Mouse (Mus musculus) G1E (cell line): ENCODE results near the gene Mia3. TPM values are rescaled to one million over a fixed set of nuclear protein-coding genes. Genes with fewer than 3 reads are reported as not detected.
"Not testable (repeated sequence)": the region's sequence is repeated elsewhere in the genome, so short reads cannot be mapped to it uniquely, and the experiment has no call there.

Experiments
- ATAC-seq: 2 replicates; pipeline ENCODE4 v1.8.0; 2016; ENCODE audit warnings: mild to moderate bottlenecking; ENCODE audit not compliant: insufficient number of reproducible peaks, poor library complexity, low FRiP score, severe bottlenecking; ENCODE audit errors: extremely low read depth
- DNase-seq: peaks from one replicate; pipeline ENCODE4 v3.0.0; 2012; ENCODE audit warnings: low spot score
- H3K27me3 ChIP-seq: 2 replicates; pipeline ENCODE4 v1.6.1; 2012; ENCODE audit warnings: mild to moderate bottlenecking, low read length, inconsistent platforms; ENCODE audit not compliant: insufficient read depth
- H3K36me3 ChIP-seq: replicated peaks from 2 replicates; pipeline ENCODE3; 2012; ENCODE audit warnings: mild to moderate bottlenecking, inconsistent platforms
- H3K4me1 ChIP-seq: 2 replicates; pipeline ENCODE4 v1.6.1; 2012; ENCODE audit warnings: low read depth, low read length, inconsistent platforms, mixed read lengths; ENCODE audit not compliant: insufficient read depth
- H3K4me3 ChIP-seq: 2 replicates; pipeline ENCODE4 v1.5.1; 2012; ENCODE audit warnings: low read depth, mild to moderate bottlenecking, inconsistent platforms, low read length, moderate library complexity, mixed read lengths
- H3K9me3 ChIP-seq: replicated peaks from 2 replicates; pipeline ENCODE4 v1.6.1; 2012; ENCODE audit warnings: inconsistent platforms
- CTCF ChIP-seq: IDR thresholded peaks from 2 replicates; pipeline ENCODE4 v1.5.1; 2012; ENCODE audit warnings: low read depth, low read length, inconsistent platforms, mixed read lengths
- GATA1 ChIP-seq: IDR thresholded peaks from 2 replicates; pipeline ENCODE4 v1.6.1; 2012; ENCODE audit warnings: borderline replicate concordance, low read length, inconsistent platforms, mixed read lengths
- GATA2 ChIP-seq: IDR thresholded peaks from 2 replicates; pipeline ENCODE4 v1.6.1; 2012; ENCODE audit warnings: low read depth, low read length, inconsistent platforms, borderline replicate concordance
- POLR2AphosphoS5 ChIP-seq: IDR thresholded peaks from 2 replicates; pipeline ENCODE4 v1.6.1; 2012; ENCODE audit warnings: low read depth, low read length, inconsistent platforms; ENCODE audit not compliant: insufficient replicate concordance
- TAL1 ChIP-seq: conservative IDR thresholded peaks from 2 replicates; pipeline ENCODE4 v1.6.1; 2012; ENCODE audit warnings: low read depth, low read length, inconsistent platforms, mixed read lengths
- polyA plus RNA-seq: library from polyadenylated mRNA; stranded (reverse); fragments of >175 nt; gene quantifications from 2 replicates; pipeline ENCODE4 v1.2.3, GENCODE M21; 2012
- total RNA-seq, 2 experiments: library from RNA; stranded (forward) in 1 of 2; stranded (reverse) in 1 of 2; fragments of 200-1000 nt in 1 of 2; fragments of >200 nt in 1 of 2; fragmentation: Nextera tagmentation in 1 of 2; gene quantifications; 2 replicates each; pipeline ENCODE4 v1.2.3; 2014 to 2017

The Mia3 gene
- total and polyA plus RNA-seq, 3 experiments = 23.5 to 72.6 (median 66.7) TPM

- TF ChIP-seq POLR2AphosphoS5 = no peak
- TF ChIP-seq CTCF = peak; percentile 37; the same call in 1 of the 2 replicates
- no peak overlapping the region for H3K4me3 ChIP-seq
- H3K27me3 ChIP-seq = no peaks in the 10 kb centered on the region
- no peaks in the 10 kb centered on the region for H3K9me3 ChIP-seq
- H3K36me3 ChIP-seq = peaks cover 72% of the 10 kb centered on the region
- H3K4me1 ChIP-seq = peaks cover 30% of the 10 kb centered on the region
- DNase-seq (peak; percentile 48), ATAC-seq (peak; percentile 74)
Observed at GRCm38 (mm10) chr1:183349840-183350239, 19.5 kb downstream of the Mia3 start.

- H3K4me1 ChIP-seq = peaks cover 39% of the 10 kb centered on the region
- TF ChIP-seq GATA2 = no peak
- no peak for TF ChIP-seq GATA1
- TF ChIP-seq POLR2AphosphoS5 = no peak
- no peak for TF ChIP-seq TAL1
- no peak for TF ChIP-seq CTCF
- ATAC-seq = no peak
- no peaks in the 10 kb centered on the region for H3K27me3 ChIP-seq
- H3K4me3 ChIP-seq = peak overlapping the region; percentile 98
- peaks cover 57% of the 10 kb centered on the region for H3K36me3 ChIP-seq
- no peaks in the 10 kb centered on the region for H3K9me3 ChIP-seq
- DNase-seq = no peak
Observed at GRCm38 (mm10) chr1:183345817-183346195, 23.5 kb downstream of the Mia3 start.

GRCm38 (mm10) chr1:183344886-183345816, 24.2 kb downstream of the Mia3 start:
- TF ChIP-seq GATA2 (no peak), TAL1 (no peak), GATA1 (no peak), POLR2AphosphoS5 (no peak), CTCF (no peak)
- H3K4me3 ChIP-seq = peak overlapping the region; percentile 98
- no peaks in the 10 kb centered on the region for H3K9me3 ChIP-seq
- peaks cover 36% of the 10 kb centered on the region for H3K4me1 ChIP-seq
- H3K27me3 ChIP-seq = no peaks in the 10 kb centered on the region
- ATAC-seq (peak; percentile 77), DNase-seq (peak; percentile 90)
- peaks cover 57% of the 10 kb centered on the region for H3K36me3 ChIP-seq

- H3K4me3 ChIP-seq, H3K27me3 ChIP-seq, DNase-seq, ATAC-seq, H3K9me3 ChIP-seq: not testable (repeated sequence)
- Histone ChIP-seq H3K4me1 (peaks cover 23% of the 10 kb centered on the region), H3K36me3 (peaks cover 57% of the 10 kb centered on the region)
- peak; percentile 71; the same call in 1 of the 2 replicates for TF ChIP-seq POLR2AphosphoS5
Observed at GRCm38 (mm10) chr1:183342902-183343301, 26.5 kb downstream of the Mia3 start.

- TF ChIP-seq POLR2AphosphoS5 = no peak
- TF ChIP-seq TAL1 = no peak
- no peak for TF ChIP-seq CTCF
- no peak for TF ChIP-seq GATA1
- no peak for TF ChIP-seq GATA2
- no peaks in the 10 kb centered on the region; the same call in none of the 2 replicates for H3K9me3 ChIP-seq
- no peaks in the 10 kb centered on the region for H3K4me1 ChIP-seq
- DNase-seq = no peak
- ATAC-seq = no peak
- H3K27me3 ChIP-seq = no peaks in the 10 kb centered on the region
- H3K36me3 ChIP-seq = peaks cover 76% of the 10 kb centered on the region
- no peak overlapping the region for H3K4me3 ChIP-seq
Observed at GRCm38 (mm10) chr1:183327171-183327570, 42.2 kb downstream of the Mia3 start.

- Histone ChIP-seq H3K36me3 (peaks cover 74% of the 10 kb centered on the region), H3K4me1 (no peaks in the 10 kb centered on the region), H3K9me3 (no peaks in the 10 kb centered on the region; the same call in 1 of the 2 replicates), H3K4me3 (no peak overlapping the region), H3K27me3 (no peaks in the 10 kb centered on the region)
- DNase-seq (no peak), ATAC-seq (no peak)
- TF ChIP-seq TAL1 (no peak), GATA1 (no peak), CTCF (no peak), GATA2 (no peak), POLR2AphosphoS5 (no peak)
Observed at GRCm38 (mm10) chr1:183324433-183324832, 44.9 kb downstream of the Mia3 start.
